Mouse (Mus musculus) lung, postnatal 0 days (tissue): ENCODE measurements around the gene Angptl6.

ENCODE experiments used
- CTCF ChIP-seq: IDR thresholded peaks from 2 replicates; pipeline ENCODE4 v1.5.1; 2016; ENCODE audit warnings: antibody characterized with exemption, mild to moderate bottlenecking
- EP300 ChIP-seq: IDR thresholded peaks from 2 replicates; pipeline ENCODE4 v1.6.1; 2016; ENCODE audit warnings: antibody characterized with exemption, mild to moderate bottlenecking, control low read depth

- TF ChIP-seq CTCF: no peak
- TF ChIP-seq EP300: no peak
Measured at GRCm38 (mm10) chr9:20877118-20878040, 2.1 kb downstream of the Angptl6 start.
